Mouse (Mus musculus) kidney, adult 2 months (tissue): ENCODE results near the gene Gm960.
A peak's percentile ranks its signal among the peaks of the same experiment; 100 is the strongest.

Experiments
- CTCF ChIP-seq: fragments of 200-500 bp; conservative IDR thresholded peaks from 2 replicates; pipeline ENCODE4 v1.5.1; 2011; ENCODE audit warnings: low read depth, mild to moderate bottlenecking, control low read depth, low read length, moderate library complexity, mixed read lengths; ENCODE audit not compliant: insufficient read depth, insufficient read length
- POLR2A ChIP-seq: fragments of 200-500 bp; IDR thresholded peaks from one replicate; pipeline ENCODE4 v1.6.1; 2011; ENCODE audit warnings: low read depth, low read length, control low read depth

- peak; percentile 57 for TF ChIP-seq CTCF
- no peak for TF ChIP-seq POLR2A
Observed at GRCm38 (mm10) chr19:4644271-4644670, 54.2 kb downstream of the Gm960 start.
